Mouse (Mus musculus) heart, embryonic 15.5 days (tissue): ENCODE results near the gene Stxbp1. TPM values are rescaled to one million over a fixed set of nuclear protein-coding genes. Genes with fewer than 3 reads are reported as not detected.

Experiments
- ATAC-seq: fragments of 200-750 bp; cut with Nextera tagmentation; replicated peaks from 2 replicates; pipeline ENCODE4 v1.8.0; 2017; ENCODE audit warnings: low read depth, moderate TSS enrichment; ENCODE audit not compliant: insufficient number of reproducible peaks, insufficient read depth, low FRiP score
- H3K27ac ChIP-seq: fragments of 300-500 bp; sonication (generic); 2 replicates; pipeline ENCODE4 v1.5.1; 2015; ENCODE audit warnings: mild to moderate bottlenecking, inconsistent platforms
- H3K27me3 ChIP-seq: fragments of 300-500 bp; sonication (generic); 2 replicates; pipeline ENCODE4 v1.6.1; 2015; ENCODE audit warnings: inconsistent platforms
- H3K36me3 ChIP-seq: fragments of 300-500 bp; sonication (generic); 2 replicates; pipeline ENCODE4 v1.6.1; 2015; ENCODE audit warnings: mild to moderate bottlenecking, inconsistent platforms
- H3K4me1 ChIP-seq: fragments of 300-500 bp; sonication (generic); replicated peaks from 2 replicates; pipeline ENCODE4 v1.6.1; 2015; ENCODE audit warnings: inconsistent platforms
- H3K4me2 ChIP-seq: fragments of 300-500 bp; sonication (generic); 2 replicates; pipeline ENCODE4 v1.6.1; 2015; ENCODE audit warnings: inconsistent platforms, mild to moderate bottlenecking, moderate library complexity
- H3K4me3 ChIP-seq: fragments of 300-500 bp; sonication (generic); 2 replicates; pipeline ENCODE4 v1.5.1; 2015; ENCODE audit warnings: mild to moderate bottlenecking, inconsistent platforms
- H3K9ac ChIP-seq: fragments of 300-500 bp; sonication (generic); 2 replicates; pipeline ENCODE4 v1.6.1; 2015; ENCODE audit warnings: mild to moderate bottlenecking, inconsistent platforms
- H3K9me3 ChIP-seq: fragments of 300-500 bp; sonication (generic); replicated peaks from 2 replicates; pipeline ENCODE4 v1.6.1; 2016; ENCODE audit warnings: inconsistent platforms
- WGBS: fragments of 180-500 bp; shearing (Covaris S2); methylation state at CpG from one replicate; pipeline ENCODE4 v1.1.7; 2015; ENCODE audit warnings: mixed read lengths; 5-methylcytosine and 5-hydroxymethylcytosine counted together
- polyA plus RNA-seq: library from polyadenylated mRNA; unstranded; fragments of >200 nt; fragmentation: Nextera tagmentation; extraction: Ambion mirVana; gene quantifications from 2 replicates; pipeline ENCODE4 v1.2.1, GENCODE M21; 2015

The Stxbp1 gene
- polyA plus RNA-seq, 1 experiment from 2014 or later, result 23.8 TPM

- H3K36me3 ChIP-seq, result no peaks in the 10 kb centered on the region
- no peaks in the 10 kb centered on the region for H3K9me3 ChIP-seq
- no peak for ATAC-seq
- 64% methylated on average over 3 of the region's 3 CpGs for WGBS
- H3K27me3 ChIP-seq, result no peaks in the 10 kb centered on the region
- peaks cover 55% of the 10 kb centered on the region for H3K4me1 ChIP-seq
- H3K4me3 ChIP-seq, result 0 out of 2 replicates have a peak overlapping the region, but pooled peaks have one; percentile 1
- H3K9ac ChIP-seq, result no peak overlapping the region
- H3K27ac ChIP-seq, result peak overlapping the region; percentile 96
- peak overlapping the region; percentile 79; the same call in 1 of the 2 replicates for H3K4me2 ChIP-seq
These were observed 27.0 kb upstream of the Stxbp1 start for GRCm38 (mm10) chr2:32874070-32874469.

- no peak for ATAC-seq
- H3K27ac ChIP-seq, result peak overlapping the region; percentile 52
These were observed 23.4 kb upstream of the Stxbp1 start for GRCm38 (mm10) chr2:32870275-32871100.

GRCm38 (mm10) chr2:32869721-32870274 is 22.8 kb upstream of the Stxbp1 start:
- H3K4me1 ChIP-seq, result peaks cover 39% of the 10 kb centered on the region
- 49% methylated on average over 6 of the region's 6 CpGs for WGBS
- no peaks in the 10 kb centered on the region for H3K27me3 ChIP-seq
- no peaks in the 10 kb centered on the region for H3K36me3 ChIP-seq
- no peak for ATAC-seq
- 0 out of 2 replicates have a peak overlapping the region, but pooled peaks have one; percentile 9 for H3K27ac ChIP-seq
- H3K4me3 ChIP-seq, result no peak overlapping the region
- H3K4me2 ChIP-seq, result no peak overlapping the region
- H3K9me3 ChIP-seq, result no peaks in the 10 kb centered on the region
- H3K9ac ChIP-seq, result 0 out of 2 replicates have a peak overlapping the region, but pooled peaks have one; percentile 16

More at GRCm38 (mm10) chr2:32870275-32871100, 23.4 kb upstream of the Stxbp1 start:
- no peak overlapping the region for H3K4me2 ChIP-seq
- H3K36me3 ChIP-seq, result no peaks in the 10 kb centered on the region
- no peak overlapping the region for H3K9ac ChIP-seq
- no peaks in the 10 kb centered on the region for H3K27me3 ChIP-seq
- H3K4me1 ChIP-seq, result peaks cover 43% of the 10 kb centered on the region
- H3K4me3 ChIP-seq, result no peak overlapping the region
- H3K9me3 ChIP-seq, result no peaks in the 10 kb centered on the region
- 51% methylated on average over 8 of the region's 8 CpGs for WGBS

- H3K4me3 ChIP-seq, result no peak overlapping the region
- H3K9ac ChIP-seq, result no peak overlapping the region
- no peaks in the 10 kb centered on the region for H3K9me3 ChIP-seq
- H3K27me3 ChIP-seq, result no peaks in the 10 kb centered on the region
- no peak for ATAC-seq
- no peak overlapping the region for H3K27ac ChIP-seq
- H3K36me3 ChIP-seq, result no peaks in the 10 kb centered on the region
- peaks cover 26% of the 10 kb centered on the region for H3K4me1 ChIP-seq
- H3K4me2 ChIP-seq, result no peak overlapping the region
- 73% methylated on average over 4 of the region's 4 CpGs for WGBS
These were observed 20.3 kb upstream of the Stxbp1 start for GRCm38 (mm10) chr2:32867354-32867753.

- no peak for ATAC-seq
- no peaks in the 10 kb centered on the region for H3K9me3 ChIP-seq
- H3K4me2 ChIP-seq, result no peak overlapping the region
- peaks cover 15% of the 10 kb centered on the region for H3K4me1 ChIP-seq
- WGBS, result 59% methylated on average over 2 of the region's 2 CpGs
- H3K9ac ChIP-seq, result no peak overlapping the region
- H3K36me3 ChIP-seq, result no peaks in the 10 kb centered on the region
- H3K4me3 ChIP-seq, result no peak overlapping the region
- H3K27ac ChIP-seq, result no peak overlapping the region
- H3K27me3 ChIP-seq, result no peaks in the 10 kb centered on the region
These were observed 17.7 kb upstream of the Stxbp1 start for GRCm38 (mm10) chr2:32864755-32865154.

- 89% methylated on average over 3 of the region's 3 CpGs for WGBS
- H3K4me2 ChIP-seq, result no peak overlapping the region
These were observed 16.3 kb upstream of the Stxbp1 start for GRCm38 (mm10) chr2:32863317-32863716.

GRCm38 (mm10) chr2:32860799-32861198 is 13.8 kb upstream of the Stxbp1 start:
- no peaks in the 10 kb centered on the region for H3K27me3 ChIP-seq
- WGBS, result 82% methylated on average over 8 of the region's 8 CpGs
- no peak overlapping the region for H3K4me3 ChIP-seq
- no peak overlapping the region for H3K4me2 ChIP-seq
- peaks cover 2% of the 10 kb centered on the region; the same call in 1 of the 2 replicates for H3K4me1 ChIP-seq
- H3K36me3 ChIP-seq, result no peaks in the 10 kb centered on the region
- no peak overlapping the region for H3K27ac ChIP-seq
- no peak for ATAC-seq
- no peak overlapping the region for H3K9ac ChIP-seq
- no peaks in the 10 kb centered on the region for H3K9me3 ChIP-seq

More at GRCm38 (mm10) chr2:32863317-32863716, 16.3 kb upstream of the Stxbp1 start:
- no peak overlapping the region for H3K4me3 ChIP-seq
- no peaks in the 10 kb centered on the region for H3K36me3 ChIP-seq
- H3K9ac ChIP-seq, result no peak overlapping the region
- no peak for ATAC-seq
- peaks cover 3% of the 10 kb centered on the region for H3K4me1 ChIP-seq
- no peaks in the 10 kb centered on the region for H3K27me3 ChIP-seq
- no peak overlapping the region for H3K27ac ChIP-seq
- no peaks in the 10 kb centered on the region for H3K9me3 ChIP-seq

- no peaks in the 10 kb centered on the region for H3K27me3 ChIP-seq
- H3K9me3 ChIP-seq, result no peaks in the 10 kb centered on the region
- no peak for ATAC-seq
- no peak overlapping the region for H3K27ac ChIP-seq
- H3K4me2 ChIP-seq, result no peak overlapping the region
- peaks cover 2% of the 10 kb centered on the region; the same call in 1 of the 2 replicates for H3K4me1 ChIP-seq
- H3K4me3 ChIP-seq, result no peak overlapping the region
- 76% methylated on average over 5 of the region's 5 CpGs for WGBS
- H3K36me3 ChIP-seq, result no peaks in the 10 kb centered on the region
- no peak overlapping the region for H3K9ac ChIP-seq
These were observed 12.6 kb upstream of the Stxbp1 start for GRCm38 (mm10) chr2:32859622-32860012.

GRCm38 (mm10) chr2:32859010-32859621 is 12.1 kb upstream of the Stxbp1 start:
- Histone ChIP-seq H3K4me1 (peaks cover 2% of the 10 kb centered on the region; the same call in 1 of the 2 replicates), H3K9ac (no peak overlapping the region), H3K4me3 (no peak overlapping the region), H3K36me3 (no peaks in the 10 kb centered on the region), H3K27ac (no peak overlapping the region), H3K27me3 (no peaks in the 10 kb centered on the region), H3K4me2 (no peak overlapping the region), H3K9me3 (no peaks in the 10 kb centered on the region)
- 0 out of 2 replicates have a peak, but pooled peaks have one; percentile 41 for ATAC-seq
- WGBS, result 40% methylated on average over 10 of the region's 10 CpGs

- no peak overlapping the region for H3K4me2 ChIP-seq
- H3K4me3 ChIP-seq, result no peak overlapping the region
- H3K9ac ChIP-seq, result no peak overlapping the region
- no peak overlapping the region for H3K27ac ChIP-seq
- peaks cover 2% of the 10 kb centered on the region; the same call in 1 of the 2 replicates for H3K4me1 ChIP-seq
- no peaks in the 10 kb centered on the region for H3K36me3 ChIP-seq
- under 1% methylated on average over 7 of the region's 7 CpGs for WGBS
- H3K27me3 ChIP-seq, result peaks cover under 1% of the 10 kb centered on the region; the same call in 1 of the 2 replicates
- H3K9me3 ChIP-seq, result no peaks in the 10 kb centered on the region
- ATAC-seq, result 0 out of 2 replicates have a peak, but pooled peaks have one; percentile 25
These were observed 10.5 kb upstream of the Stxbp1 start for GRCm38 (mm10) chr2:32857584-32857983.

- H3K9ac ChIP-seq, result no peak overlapping the region
- WGBS, result 47% methylated on average over 5 of the region's 5 CpGs
- no peak for ATAC-seq
These were observed 8.9 kb upstream of the Stxbp1 start for GRCm38 (mm10) chr2:32855790-32856465.

More at GRCm38 (mm10) chr2:32855790-32856465, 8.9 kb upstream of the Stxbp1 start:
- Histone ChIP-seq H3K4me2 (no peak overlapping the region), H3K4me1 (peaks cover 8% of the 10 kb centered on the region), H3K9me3 (no peaks in the 10 kb centered on the region), H3K4me3 (no peak overlapping the region), H3K27me3 (peaks cover 16% of the 10 kb centered on the region), H3K27ac (no peak overlapping the region), H3K36me3 (no peaks in the 10 kb centered on the region)
